Mouse (Mus musculus): ENCODE results near the gene Fig4.

GRCm38 (mm10) chr10:41198719-41199118 lies 104.3 kb downstream of the Fig4 start:
- TF ChIP-seq CTCF (IDR thresholded peaks at IDR 0.05) (no peak), EP300 (IDR thresholded peaks at IDR 0.05) (no peak)
